Comparison of ENCODE assay signal across 15 mouse cellular contexts in genomic region chr7:25084621-25085020, GRCm38 (mm10). TPM values are rescaled to one million over a fixed set of nuclear protein-coding genes. Genes with fewer than 3 reads are reported as not detected.
DNase-seq lines count a peak whose midpoint lies in the region; ATAC-seq and TF ChIP-seq lines count a peak whose summit lies in the region.
"Had no signal": no experiment of that assay in that cellular context is flagged by ENCODE, and none has a peak within 500 bp of the region (broad histone marks: within the 10 kb centered on the region; RNA-seq: fewer than 3 reads in every experiment).

No protein-coding gene starts in this region.

- ATAC-seq in lung, embryonic 15.5 days (ENCODE audit: borderline replicate concordance, extremely low read depth, low FRiP score, low TSS enrichment) = no peak
- ATAC-seq in liver, embryonic 16.5 days (ENCODE audit: low read depth) = no peak; the same call in 1 of the 2 replicates
- 0 out of 2 replicates have a peak, but pooled peaks have one; percentile 23 for ATAC-seq in neutrophil, adult 5-6 weeks (ENCODE audit: extremely low read depth, insufficient number of reproducible peaks, low FRiP score, poor library complexity, severe bottlenecking)
- no peak for ATAC-seq in kidney, embryonic 15.5 days (replicated peaks; ENCODE audit: low FRiP score)

- no peak for TF ChIP-seq POLR2A in lung, adult 2 months (IDR thresholded peaks at IDR 0.05; ENCODE audit: borderline replicate concordance, extremely low read depth, low read depth, low read length)
- TF ChIP-seq POLR2A in bone marrow, adult 2 months (IDR thresholded peaks at IDR 0.05; ENCODE audit: borderline replicate concordance, control insufficient read depth, low read depth, low read length) = no peak

- H3K4me2 ChIP-seq in lung, embryonic 15.5 days = no peak overlapping the region
- H3K4me2 ChIP-seq in liver, embryonic 16.5 days (ENCODE audit: low read depth, low read length) = no peak overlapping the region
- H3K4me2 ChIP-seq in kidney, embryonic 15.5 days = no peak overlapping the region
- H3K4me2 ChIP-seq: heart, embryonic 11.5 days; limb, embryonic 12.5 days; midbrain, embryonic 11.5 days had no signal

- DNase-seq in lung, adult 2 months = no peak
- DNase-seq in testis, postnatal 14 days (ENCODE audit: low spot score) = no peak
- DNase-seq: cerebellum, postnatal 10 days; retina, postnatal 1 day; spleen, adult 18-20 months had no signal

- peaks cover 12% of the 10 kb centered on the region; the same call in 1 of the 2 replicates for H3K4me1 ChIP-seq in lung, embryonic 15.5 days
- H3K4me1 ChIP-seq in lung, adult 2 months (ENCODE audit: control insufficient read depth, insufficient read depth, low read length) = peaks cover 8% of the 10 kb centered on the region; the same call in 1 of the 2 replicates
- peaks cover 4% of the 10 kb centered on the region; the same call in 1 of the 2 replicates for H3K4me1 ChIP-seq in bone marrow, adult 2 months (ENCODE audit: control insufficient read depth, insufficient read depth, low read length)
- H3K4me1 ChIP-seq in liver, embryonic 16.5 days (ENCODE audit: control insufficient read depth, low read depth, low read length) = peaks cover 7% of the 10 kb centered on the region
- peaks cover 23% of the 10 kb centered on the region for H3K4me1 ChIP-seq in kidney, embryonic 15.5 days

- no peaks in the 10 kb centered on the region for H3K9me3 ChIP-seq in lung, embryonic 15.5 days
- H3K9me3 ChIP-seq in liver, embryonic 16.5 days (replicated peaks; ENCODE audit: control insufficient read depth, low read length) = no peaks in the 10 kb centered on the region
- no peaks in the 10 kb centered on the region for H3K9me3 ChIP-seq in kidney, embryonic 15.5 days (replicated peaks)
- H3K9me3 ChIP-seq: forebrain, embryonic 10.5 days; limb, embryonic 12.5 days had no signal

- H3K27ac ChIP-seq in lung, embryonic 15.5 days = peak overlapping the region; percentile 5; the same call in 1 of the 2 replicates
- H3K27ac ChIP-seq in bone marrow, adult 2 months (ENCODE audit: control insufficient read depth, insufficient read depth, low read depth, low read length, poor library complexity) = peak overlapping the region; percentile 24; the same call in 1 of the 2 replicates
- H3K27ac ChIP-seq in liver, embryonic 16.5 days (ENCODE audit: low read length) = peak overlapping the region; percentile 36; the same call in 1 of the 2 replicates
- H3K27ac ChIP-seq in kidney, embryonic 15.5 days = no peak overlapping the region
- H3K27ac ChIP-seq: forebrain, embryonic 10.5 days; kidney, postnatal 0 days; limb, embryonic 12.5 days had no signal

- 65% methylated on average over 5 of the region's 5 CpGs for WGBS in lung, embryonic 15.5 days
- WGBS in lung, adult 2 months = 27% methylated on average over 5 of the region's 5 CpGs
- 27% methylated on average over 5 of the region's 5 CpGs for WGBS in bone marrow, adult 2 months
- WGBS in liver, embryonic 16.5 days (ENCODE audit: insufficient replicate concordance) = 31% methylated on average over 5 of the region's 5 CpGs
- 73% methylated on average over 5 of the region's 5 CpGs for WGBS in kidney, embryonic 15.5 days

- H3K36me3 ChIP-seq in lung, embryonic 15.5 days = peaks cover 61% of the 10 kb centered on the region
- peaks cover 38% of the 10 kb centered on the region for H3K36me3 ChIP-seq in liver, embryonic 16.5 days (ENCODE audit: control insufficient read depth, insufficient read depth)
- peaks cover 68% of the 10 kb centered on the region for H3K36me3 ChIP-seq in kidney, embryonic 15.5 days

- no peak overlapping the region for H3K4me3 ChIP-seq in lung, embryonic 15.5 days
- no peak overlapping the region for H3K4me3 ChIP-seq in lung, adult 2 months (replicated peaks; ENCODE audit: extremely low read depth, low read depth, low read length)
- H3K4me3 ChIP-seq in bone marrow, adult 2 months (replicated peaks; ENCODE audit: control insufficient read depth, low read depth, low read length) = no peak overlapping the region
- H3K4me3 ChIP-seq in liver, embryonic 16.5 days (ENCODE audit: low read depth, low read length) = no peak overlapping the region
- no peak overlapping the region for H3K4me3 ChIP-seq in kidney, embryonic 15.5 days (replicated peaks)
- H3K4me3 ChIP-seq: forebrain, embryonic 10.5 days; limb, embryonic 12.5 days had no signal

- TF ChIP-seq CTCF in lung, adult 2 months (IDR thresholded peaks at IDR 0.05; ENCODE audit: insufficient read depth, low read length) = no peak
- no peak for TF ChIP-seq CTCF in bone marrow, adult 2 months (IDR thresholded peaks at IDR 0.05; ENCODE audit: control insufficient read depth, insufficient read depth, low read length)

- no peaks in the 10 kb centered on the region for H3K27me3 ChIP-seq in lung, embryonic 15.5 days
- no peaks in the 10 kb centered on the region for H3K27me3 ChIP-seq in liver, embryonic 16.5 days (ENCODE audit: control insufficient read depth, insufficient read depth, low read depth, low read length)
- H3K27me3 ChIP-seq in kidney, embryonic 15.5 days = no peaks in the 10 kb centered on the region
- H3K27me3 ChIP-seq: limb, embryonic 12.5 days had no signal

- no peak overlapping the region for H3K9ac ChIP-seq in lung, embryonic 15.5 days
- no peak overlapping the region for H3K9ac ChIP-seq in liver, embryonic 16.5 days (ENCODE audit: low read depth, low read length)
- no peak overlapping the region for H3K9ac ChIP-seq in kidney, embryonic 15.5 days
- H3K9ac ChIP-seq: limb, embryonic 12.5 days had no signal

RNA-seq across cellular contexts. Expression of gene Zfp574, which starts 12.3 kb away (rescaled TPM):
- 29.8 and 30.4 TPM in 2 replicates for polyA plus RNA-seq in lung, embryonic 15.5 days (2015; fragmentation: Nextera tagmentation; extraction: Ambion mirVana)
- polyA plus RNA-seq in lung, adult 2 months (2012; rRNA removed) = 46.8 and 48.4 TPM in 2 replicates
- 8.1 and 11.3 TPM in 2 replicates for polyA plus RNA-seq in bone marrow, adult 2 months (2011; ENCODE audit: insufficient read depth, insufficient read length, low replicate concordance, missing spikeins)
- polyA plus RNA-seq in liver, embryonic 16.5 days (2015; fragmentation: Nextera tagmentation; extraction: Ambion mirVana) = 8.1 and 10.4 TPM in 2 replicates
- 11.6 and 11.9 TPM in 2 replicates for total RNA-seq in neutrophil, adult 5-6 weeks (2017)
- 33.9 and 37.1 TPM in 2 replicates for polyA plus RNA-seq in kidney, embryonic 15.5 days (2015; fragmentation: Nextera tagmentation; extraction: Ambion mirVana)

RNA-seq across cellular contexts. Expression of gene Grik5, which starts 12.5 kb away (rescaled TPM):
- polyA plus RNA-seq in lung, embryonic 15.5 days (2015; fragmentation: Nextera tagmentation; extraction: Ambion mirVana) = 3.8 and 4.2 TPM in 2 replicates
- 28.5 and 31.1 TPM in 2 replicates for polyA plus RNA-seq in lung, adult 2 months (2012; rRNA removed)
- 7.3 and 9.7 TPM in 2 replicates for polyA plus RNA-seq in bone marrow, adult 2 months (2011; ENCODE audit: insufficient read depth, insufficient read length, low replicate concordance, missing spikeins)
- polyA plus RNA-seq in liver, embryonic 16.5 days (2015; fragmentation: Nextera tagmentation; extraction: Ambion mirVana) = 0.76 and 0.92 TPM in 2 replicates
- 1.1 and 2.1 TPM in 2 replicates for total RNA-seq in neutrophil, adult 5-6 weeks (2017)
- 5.1 and 7.0 TPM in 2 replicates for polyA plus RNA-seq in kidney, embryonic 15.5 days (2015; fragmentation: Nextera tagmentation; extraction: Ambion mirVana)
